Mouse (Mus musculus) midbrain, embryonic 14.5 days (tissue): ENCODE results near the gene Ptprk. TPM values are rescaled to one million over a fixed set of nuclear protein-coding genes. Genes with fewer than 3 reads are reported as not detected.

Experiments
- ATAC-seq: fragments of 200-750 bp; cut with Nextera tagmentation; 2 replicates; pipeline ENCODE4 v1.8.0; 2017; ENCODE audit warnings: moderate number of reproducible peaks, moderate library complexity; ENCODE audit not compliant: low FRiP score, low TSS enrichment
- DNase-seq: peaks from one replicate; pipeline ENCODE4 v3.0.0-alpha.2; 2015
- H3K27ac ChIP-seq: fragments of 300-500 bp; sonication (generic); replicated peaks from 2 replicates; pipeline ENCODE4 v1.5.1; 2014; ENCODE audit warnings: mild to moderate bottlenecking, low read depth, low read length, moderate library complexity
- H3K27me3 ChIP-seq: fragments of 300-500 bp; sonication (generic); 2 replicates; pipeline ENCODE4 v1.6.1; 2014; ENCODE audit warnings: low read length, control low read depth, mixed read lengths; ENCODE audit not compliant: control insufficient read depth, insufficient read depth
- H3K36me3 ChIP-seq: fragments of 300-500 bp; sonication (generic); 2 replicates; pipeline ENCODE4 v1.6.1; 2014; ENCODE audit warnings: low read length, control low read depth; ENCODE audit not compliant: control insufficient read depth, insufficient read depth
- H3K4me1 ChIP-seq: fragments of 300-500 bp; sonication (generic); 2 replicates; pipeline ENCODE4 v1.6.1; 2014; ENCODE audit warnings: mild to moderate bottlenecking, antibody characterized with exemption, low read length, control low read depth; ENCODE audit not compliant: control insufficient read depth, insufficient read depth
- H3K4me2 ChIP-seq: fragments of 300-500 bp; sonication (generic); 2 replicates; pipeline ENCODE4 v1.6.1; 2014; ENCODE audit warnings: mild to moderate bottlenecking, low read length, moderate library complexity
- H3K4me3 ChIP-seq: fragments of 300-500 bp; sonication (generic); replicated peaks from 2 replicates; pipeline ENCODE4 v1.5.1; 2014; ENCODE audit warnings: low read depth, low read length
- H3K9ac ChIP-seq: fragments of 300-500 bp; sonication (generic); replicated peaks from 2 replicates; pipeline ENCODE4 v1.6.1; 2014; ENCODE audit warnings: mild to moderate bottlenecking, low read length, moderate library complexity
- H3K9me3 ChIP-seq: fragments of 300-500 bp; sonication (generic); 2 replicates; pipeline ENCODE4 v1.6.1; 2016; ENCODE audit warnings: low read length, control low read depth, mixed read lengths; ENCODE audit not compliant: control insufficient read depth
- WGBS: fragments of 180-500 bp; shearing (Covaris S2); extraction: QIAGEN DNeasy Blood & Tissue Kit; methylation state at CpG from one replicate; pipeline ENCODE4 v1.1.7; 2014; 5-methylcytosine and 5-hydroxymethylcytosine counted together
- polyA plus RNA-seq: library from polyadenylated mRNA; unstranded; fragments of >200 nt; fragmentation: Nextera tagmentation; extraction: Ambion mirVana; gene quantifications from 2 replicates; pipeline ENCODE4 v1.2.1, GENCODE M21; 2014

The Ptprk gene
- polyA plus RNA-seq, 1 experiment from 2014 or later: 26.4 TPM

GRCm38 (mm10) chr10:28185326-28185725 lies 110.7 kb downstream of the Ptprk start:
- no peaks in the 10 kb centered on the region for H3K27me3 ChIP-seq
- no peak overlapping the region for H3K27ac ChIP-seq
- H3K36me3 ChIP-seq: no peaks in the 10 kb centered on the region
- no peaks in the 10 kb centered on the region for H3K4me1 ChIP-seq
- no peak overlapping the region for H3K4me3 ChIP-seq
- DNase-seq (no peak), ATAC-seq (no peak)
- no peaks in the 10 kb centered on the region for H3K9me3 ChIP-seq
- H3K9ac ChIP-seq: no peak overlapping the region
- H3K4me2 ChIP-seq: no peak overlapping the region
- 69% methylated on average over 4 of the region's 4 CpGs for WGBS

GRCm38 (mm10) chr10:28186018-28186800 lies 111.6 kb downstream of the Ptprk start:
- peak; percentile 45 for DNase-seq
- Histone ChIP-seq H3K4me3 (no peak overlapping the region), H3K4me1 (no peaks in the 10 kb centered on the region), H3K4me2 (no peak overlapping the region), H3K9me3 (no peaks in the 10 kb centered on the region), H3K9ac (no peak overlapping the region), H3K27me3 (no peaks in the 10 kb centered on the region), H3K36me3 (no peaks in the 10 kb centered on the region), H3K27ac (no peak overlapping the region)
- 58% methylated on average over 4 of the region's 4 CpGs for WGBS
- ATAC-seq: no peak

GRCm38 (mm10) chr10:28191440-28191839 lies 116.8 kb downstream of the Ptprk start:
- WGBS: 91% methylated on average over 5 of the region's 5 CpGs
- no peaks in the 10 kb centered on the region for H3K4me1 ChIP-seq
- DNase-seq (no peak), ATAC-seq (no peak)
- H3K4me3 ChIP-seq: no peak overlapping the region
- H3K4me2 ChIP-seq: no peak overlapping the region
- no peak overlapping the region for H3K27ac ChIP-seq
- no peaks in the 10 kb centered on the region for H3K9me3 ChIP-seq
- H3K27me3 ChIP-seq: no peaks in the 10 kb centered on the region
- no peaks in the 10 kb centered on the region for H3K36me3 ChIP-seq
- no peak overlapping the region for H3K9ac ChIP-seq

GRCm38 (mm10) chr10:28193630-28194029 lies 119.0 kb downstream of the Ptprk start:
- Histone ChIP-seq H3K9ac (no peak overlapping the region), H3K4me3 (no peak overlapping the region), H3K9me3 (no peaks in the 10 kb centered on the region), H3K36me3 (no peaks in the 10 kb centered on the region), H3K4me1 (no peaks in the 10 kb centered on the region), H3K4me2 (no peak overlapping the region), H3K27ac (no peak overlapping the region), H3K27me3 (no peaks in the 10 kb centered on the region)
- DNase-seq: no peak
- 95% methylated on average over 5 of the region's 5 CpGs for WGBS
- ATAC-seq: no peak

GRCm38 (mm10) chr10:28200609-28201008 lies 126.0 kb downstream of the Ptprk start:
- H3K27ac ChIP-seq: no peak overlapping the region
- no peaks in the 10 kb centered on the region for H3K9me3 ChIP-seq
- no peak overlapping the region for H3K4me3 ChIP-seq
- peak; percentile 54 for DNase-seq
- H3K9ac ChIP-seq: no peak overlapping the region
- WGBS: 61% methylated on average over 3 of the region's 3 CpGs
- H3K4me2 ChIP-seq: no peak overlapping the region
- no peaks in the 10 kb centered on the region for H3K27me3 ChIP-seq
- ATAC-seq: peak; percentile 76; the same call in 1 of the 2 replicates
- no peaks in the 10 kb centered on the region for H3K36me3 ChIP-seq
- H3K4me1 ChIP-seq: no peaks in the 10 kb centered on the region

GRCm38 (mm10) chr10:28209394-28209793 lies 134.8 kb downstream of the Ptprk start:
- Histone ChIP-seq H3K27me3 (no peaks in the 10 kb centered on the region), H3K4me1 (no peaks in the 10 kb centered on the region), H3K9ac (no peak overlapping the region), H3K4me3 (no peak overlapping the region), H3K9me3 (no peaks in the 10 kb centered on the region), H3K27ac (no peak overlapping the region), H3K4me2 (no peak overlapping the region), H3K36me3 (no peaks in the 10 kb centered on the region)
- ATAC-seq (no peak), DNase-seq (no peak)

GRCm38 (mm10) chr10:28212083-28212482 lies 137.5 kb downstream of the Ptprk start:
- 94% methylated on average over 1 of the region's 1 CpGs for WGBS
- Histone ChIP-seq H3K36me3 (no peaks in the 10 kb centered on the region), H3K27me3 (no peaks in the 10 kb centered on the region), H3K4me2 (no peak overlapping the region), H3K4me1 (no peaks in the 10 kb centered on the region), H3K9me3 (no peaks in the 10 kb centered on the region), H3K9ac (no peak overlapping the region), H3K27ac (no peak overlapping the region), H3K4me3 (no peak overlapping the region)
- no peak for ATAC-seq
- no peak for DNase-seq

GRCm38 (mm10) chr10:28215153-28215552 lies 140.5 kb downstream of the Ptprk start:
- no peak overlapping the region for H3K27ac ChIP-seq
- DNase-seq: no peak

GRCm38 (mm10) chr10:28223602-28224001 lies 149.0 kb downstream of the Ptprk start:
- no peaks in the 10 kb centered on the region for H3K4me1 ChIP-seq
- no peaks in the 10 kb centered on the region for H3K9me3 ChIP-seq
- WGBS: 60% methylated on average over 6 of the region's 6 CpGs
- no peaks in the 10 kb centered on the region for H3K36me3 ChIP-seq
- no peak overlapping the region for H3K4me2 ChIP-seq
- DNase-seq (no peak), ATAC-seq (no peak)
- H3K9ac ChIP-seq: no peak overlapping the region
- H3K4me3 ChIP-seq: no peak overlapping the region
- H3K27me3 ChIP-seq: no peaks in the 10 kb centered on the region
- no peak overlapping the region for H3K27ac ChIP-seq

More at GRCm38 (mm10) chr10:28215153-28215552, 140.5 kb downstream of the Ptprk start:
- WGBS: 89% methylated on average over 6 of the region's 6 CpGs
- Histone ChIP-seq H3K9me3 (no peaks in the 10 kb centered on the region), H3K4me1 (no peaks in the 10 kb centered on the region), H3K27me3 (no peaks in the 10 kb centered on the region), H3K9ac (no peak overlapping the region), H3K36me3 (no peaks in the 10 kb centered on the region), H3K4me2 (no peak overlapping the region), H3K4me3 (no peak overlapping the region)
- ATAC-seq: no peak
